Comparison of ENCODE assay signal across 8 mouse cellular contexts in the genomic region with DNA sequence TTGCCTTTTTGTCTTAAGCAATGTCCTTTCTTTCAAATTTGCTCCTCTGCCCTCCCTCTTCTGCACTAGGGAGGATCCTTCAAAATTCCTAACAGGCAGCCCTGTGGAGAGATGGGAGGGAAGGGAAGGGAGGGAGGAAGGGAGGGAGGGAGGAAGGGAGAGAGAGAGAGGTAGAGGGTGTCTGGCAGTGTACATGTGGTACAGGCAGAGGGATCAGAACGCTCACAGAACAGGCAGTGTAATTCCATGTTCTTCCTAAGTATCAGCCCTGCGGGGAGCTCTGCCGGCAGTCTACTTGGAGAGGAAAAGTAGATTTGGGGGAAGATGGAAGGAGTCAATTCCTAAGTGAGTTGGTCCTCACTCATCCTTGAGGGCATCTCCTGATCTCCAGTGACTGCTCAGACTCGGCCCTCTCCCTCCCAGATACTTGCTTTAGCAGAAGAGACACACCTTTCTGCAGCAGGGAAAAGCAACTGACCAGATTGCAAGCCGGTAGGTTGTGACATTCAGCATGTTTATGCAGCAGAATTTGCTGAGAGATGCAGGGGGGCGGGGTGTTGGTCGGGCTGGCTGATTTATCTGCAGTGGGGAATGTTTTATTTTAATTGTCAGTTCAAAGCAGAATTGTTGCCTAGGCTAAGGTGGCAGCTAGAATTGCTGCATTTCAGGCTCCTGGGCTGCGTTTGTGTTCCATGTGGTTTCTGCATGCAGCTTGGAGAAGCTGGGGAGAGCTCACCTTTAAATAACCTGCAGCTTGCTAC. TPM values are rescaled to one million over a fixed set of nuclear protein-coding genes. Genes with fewer than 3 reads are reported as not detected.
A peak's percentile ranks its signal among the peaks of the same experiment; 100 is the strongest.
DNase-seq lines count a peak whose midpoint lies in the region; ATAC-seq and TF ChIP-seq lines count a peak whose summit lies in the region.

A gene (plus strand): TSS at position 190 of the 761 bp plus-strand sequence.

- no peak within 1 kb of the TSS for H3K9ac ChIP-seq in kidney, embryonic 14.5 days (ENCODE audit: low read depth, low read length)

- no peak for TF ChIP-seq CTCF in bone marrow macrophage, adult 2 months (IDR thresholded peaks at IDR 0.05; ENCODE audit: low read depth, low read length)

- H3K27ac ChIP-seq in kidney, embryonic 14.5 days (ENCODE audit: low read depth, low read length), result no peak within 1 kb of the TSS
- no peak within 1 kb of the TSS for H3K27ac ChIP-seq in bone marrow macrophage, adult 2 months (ENCODE audit: insufficient read depth, low read depth, low read length)

- H3K4me1 ChIP-seq in kidney, embryonic 14.5 days (ENCODE audit: control insufficient read depth, insufficient read depth, low read length), result no peaks in the 10 kb centered on the region
- H3K4me1 ChIP-seq in bone marrow macrophage, adult 2 months (ENCODE audit: control insufficient read depth, insufficient read depth, low read length), result no peaks in the 10 kb centered on the region

- DNase-seq in kidney, adult 11 months, result no peak
- DNase-seq in frontal cortex, postnatal 25 days (ENCODE audit: low spot score in 2 of 2), result peak; percentile 13 to 32
- DNase-seq in layer of hippocampus, adult 18-20 months (ENCODE audit: low spot score in 2 of 2), result peak; percentile 34 to 65
- DNase-seq in thymus, postnatal 4 days, result no peak

- H3K9me3 ChIP-seq in kidney, embryonic 14.5 days (ENCODE audit: control insufficient read depth, low read length), result no peaks in the 10 kb centered on the region

- no peak for TF ChIP-seq POLR2A in bone marrow macrophage, adult 2 months (IDR thresholded peaks at IDR 0.05; ENCODE audit: borderline replicate concordance, low read depth, low read length)

- ATAC-seq in kidney, embryonic 14.5 days (ENCODE audit: low FRiP score, low TSS enrichment), result no peak
- ATAC-seq in megakaryocyte progenitor cell, adult 5-6 weeks (replicated peaks; ENCODE audit: poor library complexity), result no peak
- no peak for ATAC-seq in activated CD4-positive, CD25-positive, alpha-beta regulatory T cell, adult 4 months

- no peak within 1 kb of the TSS for H3K4me3 ChIP-seq in kidney, embryonic 14.5 days (ENCODE audit: low read length)
- no peak within 1 kb of the TSS for H3K4me3 ChIP-seq in bone marrow macrophage, adult 2 months (ENCODE audit: insufficient read depth, low read length)

- H3K27me3 ChIP-seq in kidney, embryonic 14.5 days (ENCODE audit: control insufficient read depth, insufficient read depth, low read length), result no peaks in the 10 kb centered on the region

- WGBS in kidney, embryonic 14.5 days, result 38% methylated on average over 8 of the region's 8 CpGs

- peak within 1 kb of the TSS; percentile 1; the same call in 1 of the 2 replicates for H3K4me2 ChIP-seq in kidney, embryonic 14.5 days (replicated peaks; ENCODE audit: low read depth, low read length)

- no peaks in the 10 kb centered on the region for H3K36me3 ChIP-seq in kidney, embryonic 14.5 days (ENCODE audit: control insufficient read depth, insufficient read depth, low read length)

RNA-seq across cellular contexts. Expression of the gene that starts here (rescaled TPM):
- polyA plus RNA-seq in kidney, embryonic 14.5 days (2014; fragmentation: Nextera tagmentation; extraction: Ambion mirVana), result 28.6 and 39.2 TPM in 2 replicates
- polyA plus RNA-seq in bone marrow macrophage, adult 2 months (2012; ENCODE audit: insufficient read depth, insufficient read length, missing spikeins), result 23.3 and 29.7 TPM in 2 replicates
- 10 to 100 TPM; 55.4 to 60.9 TPM for total RNA-seq in layer of hippocampus, adult 18-20 months (2021)
- 27.2 and 29.3 TPM in 2 replicates for total RNA-seq in megakaryocyte progenitor cell, adult 5-6 weeks (2015)
- 17.5 and 18.1 TPM in 2 replicates for total RNA-seq in megakaryocyte progenitor cell, adult 5-6 weeks (2017)
- polyA plus RNA-seq in activated CD4-positive, CD25-positive, alpha-beta regulatory T cell, adult 4 months (2017; shearing (Covaris generic)), result 1 to 10 TPM in 1 of 2 experiments, under 1 TPM in 1; 0.61 to 1.2 TPM

Comparison
In these comparisons a context has a peak if more than half of its experiments do, and no peak if none do; other contexts are left out.
1. RNA of the gene that starts here (polyA plus RNA-seq): 28.6 to 39.2 TPM in kidney, embryonic 14.5 days and 23.3 to 29.7 TPM in bone marrow macrophage, adult 2 months; 0.61 to 1.2 TPM in activated CD4-positive, CD25-positive, alpha-beta regulatory T cell, adult 4 months; every median in the first group is over 10 times any median in the second.
2. DNase-seq: peak in frontal cortex, postnatal 25 days (2 of 2) and layer of hippocampus, adult 18-20 months (2 of 2); none in kidney, adult 11 months (single experiment) and thymus, postnatal 4 days (single experiment).